Mouse (Mus musculus): ENCODE results near the gene Erf.

GRCm38 (mm10) chr7:25267751-25268463, 17.3 kb upstream of the Erf start:
- no peak for TF ChIP-seq CTCF (IDR thresholded peaks at IDR 0.05; ENCODE audit: low read depth, low read length)
- TF ChIP-seq EP300 (IDR thresholded peaks at IDR 0.05; ENCODE audit: insufficient read depth, low read depth, low read length): no peak
- no peak for TF ChIP-seq POLR2A (IDR thresholded peaks at IDR 0.05; ENCODE audit: insufficient read depth, low read length)
